Mouse (Mus musculus): ENCODE results near the gene Atp2b2. TPM values are rescaled to one million over a fixed set of nuclear protein-coding genes. Genes with fewer than 3 reads are reported as not detected.

Gene Atp2b2
- total RNA-seq, 2 experiments from 2014 or later, result not detected

GRCm38 (mm10) chr6:113865699-113866098, 176.7 kb downstream of the Atp2b2 start:
- ATAC-seq (replicated peaks; ENCODE audit: low FRiP score, low TSS enrichment, poor library complexity, severe bottlenecking), result no peak

- ATAC-seq (replicated peaks; ENCODE audit: low FRiP score, low TSS enrichment, poor library complexity, severe bottlenecking), result no peak
Observed at GRCm38 (mm10) chr6:113864812-113865211, 177.6 kb downstream of the Atp2b2 start.

- ATAC-seq (replicated peaks; ENCODE audit: low FRiP score, low TSS enrichment, poor library complexity, severe bottlenecking), result no peak
Observed at GRCm38 (mm10) chr6:113862955-113863354, 179.5 kb downstream of the Atp2b2 start.

GRCm38 (mm10) chr6:113861938-113862337, 180.5 kb downstream of the Atp2b2 start:
- no peak for ATAC-seq (replicated peaks; ENCODE audit: low FRiP score, low TSS enrichment, poor library complexity, severe bottlenecking)

GRCm38 (mm10) chr6:113861375-113861770, 181.0 kb downstream of the Atp2b2 start:
- no peak for ATAC-seq (replicated peaks; ENCODE audit: low FRiP score, low TSS enrichment, poor library complexity, severe bottlenecking)

- ATAC-seq (replicated peaks; ENCODE audit: low FRiP score, low TSS enrichment, poor library complexity, severe bottlenecking), result no peak
Observed at GRCm38 (mm10) chr6:113860735-113861374, 181.6 kb downstream of the Atp2b2 start.

- ATAC-seq (replicated peaks; ENCODE audit: low FRiP score, low TSS enrichment, poor library complexity, severe bottlenecking), result no peak
Observed at GRCm38 (mm10) chr6:113860023-113860734, 182.2 kb downstream of the Atp2b2 start.

GRCm38 (mm10) chr6:113858317-113858716, 184.1 kb downstream of the Atp2b2 start:
- ATAC-seq (replicated peaks; ENCODE audit: low FRiP score, low TSS enrichment, poor library complexity, severe bottlenecking), result no peak

- ATAC-seq (replicated peaks; ENCODE audit: low FRiP score, low TSS enrichment, poor library complexity, severe bottlenecking), result no peak
Observed at GRCm38 (mm10) chr6:113857310-113857873, 185.0 kb downstream of the Atp2b2 start.

GRCm38 (mm10) chr6:113856790-113857189, 185.6 kb downstream of the Atp2b2 start:
- no peak for ATAC-seq (replicated peaks; ENCODE audit: low FRiP score, low TSS enrichment, poor library complexity, severe bottlenecking)

GRCm38 (mm10) chr6:113856095-113856646, 186.2 kb downstream of the Atp2b2 start:
- no peak for ATAC-seq (replicated peaks; ENCODE audit: low FRiP score, low TSS enrichment, poor library complexity, severe bottlenecking)

GRCm38 (mm10) chr6:113855581-113855980, 186.8 kb downstream of the Atp2b2 start:
- ATAC-seq (replicated peaks; ENCODE audit: low FRiP score, low TSS enrichment, poor library complexity, severe bottlenecking), result no peak

- 0 out of 2 replicates have a peak, but pooled peaks have one; percentile 63 for ATAC-seq (replicated peaks; ENCODE audit: low FRiP score, low TSS enrichment, poor library complexity, severe bottlenecking)
Observed at GRCm38 (mm10) chr6:113852318-113852717, 190.1 kb downstream of the Atp2b2 start.

GRCm38 (mm10) chr6:113849819-113850218, 192.6 kb downstream of the Atp2b2 start:
- no peak for ATAC-seq (replicated peaks; ENCODE audit: low FRiP score, low TSS enrichment, poor library complexity, severe bottlenecking)

- no peak for ATAC-seq (replicated peaks; ENCODE audit: low FRiP score, low TSS enrichment, poor library complexity, severe bottlenecking)
Observed at GRCm38 (mm10) chr6:113848655-113849054, 193.8 kb downstream of the Atp2b2 start.

GRCm38 (mm10) chr6:113847092-113847491, 195.3 kb downstream of the Atp2b2 start:
- ATAC-seq (replicated peaks; ENCODE audit: low FRiP score, low TSS enrichment, poor library complexity, severe bottlenecking), result no peak

GRCm38 (mm10) chr6:113843248-113843647, 199.2 kb downstream of the Atp2b2 start:
- ATAC-seq (replicated peaks; ENCODE audit: low FRiP score, low TSS enrichment, poor library complexity, severe bottlenecking), result no peak

GRCm38 (mm10) chr6:113838493-113838892, 203.9 kb downstream of the Atp2b2 start:
- no peak for ATAC-seq (replicated peaks; ENCODE audit: low FRiP score, low TSS enrichment, poor library complexity, severe bottlenecking)

- ATAC-seq (replicated peaks; ENCODE audit: low FRiP score, low TSS enrichment, poor library complexity, severe bottlenecking), result no peak
Observed at GRCm38 (mm10) chr6:113837740-113838139, 204.7 kb downstream of the Atp2b2 start.

- ATAC-seq (replicated peaks; ENCODE audit: low FRiP score, low TSS enrichment, poor library complexity, severe bottlenecking), result no peak
Observed at GRCm38 (mm10) chr6:113836545-113836944, 205.9 kb downstream of the Atp2b2 start.

Measured in megakaryocyte-erythroid progenitor cell, adult 5-6 weeks (primary cell).